Mouse (Mus musculus) MEL (cell line): ENCODE measurements around the gene Olfr510.

Source experiments
- CHD2 ChIP-seq: IDR thresholded peaks from 2 replicates; pipeline ENCODE4 v1.6.1; 2011; ENCODE audit warnings: low read length, improper control_type of control experiment
- E2F4 ChIP-seq: IDR thresholded peaks from 2 replicates; pipeline ENCODE4 v1.6.1; 2011; ENCODE audit warnings: low read depth, low read length, improper control_type of control experiment, borderline replicate concordance
- ELF1 ChIP-seq: IDR thresholded peaks from 2 replicates; pipeline ENCODE4 v1.6.1; 2014; ENCODE audit warnings: low read depth, mild to moderate bottlenecking, inconsistent platforms, low read length, improper control_type of control experiment, moderate library complexity
- EP300 ChIP-seq, 2 experiments: IDR thresholded peaks; 2 replicates each; pipeline ENCODE4 v1.6.1; 2011; ENCODE audit warnings: improper control_type of control experiment in 2 of 2, low read length in 2 of 2, low read depth in 1 of 2, mild to moderate bottlenecking in 1 of 2
- JUND ChIP-seq: IDR thresholded peaks from 2 replicates; pipeline ENCODE4 v1.6.1; 2011; ENCODE audit warnings: low read depth, mild to moderate bottlenecking, improper control_type of control experiment, low read length
- ZMIZ1 ChIP-seq: IDR thresholded peaks from 2 replicates; pipeline ENCODE4 v1.6.1; 2012; ENCODE audit warnings: low read depth, mild to moderate bottlenecking, inconsistent platforms, low read length, improper control_type of control experiment, moderate library complexity

- TF ChIP-seq EP300 (IDR thresholded peaks at IDR 0.05; ENCODE audit: low read depth in 1 of 2, low read length in 2 of 2) (no peak), JUND (no peak), ELF1 (no peak), CHD2 (no peak), E2F4 (no peak), ZMIZ1 (no peak)
These were observed 36.5 kb upstream of the Olfr510 start, which contains the start of gene Olfr508 for GRCm38 (mm10) chr7:108629694-108630093.
